Mouse (Mus musculus) skeletal muscle tissue, postnatal 0 days (tissue): ENCODE results near the gene Fbxw18. TPM values are rescaled to one million over a fixed set of nuclear protein-coding genes. Genes with fewer than 3 reads are reported as not detected.

Experiments
- polyA plus RNA-seq: library from polyadenylated mRNA; unstranded; fragments of >200 nt; fragmentation: Nextera tagmentation; extraction: Ambion mirVana; gene quantifications from 2 replicates; pipeline ENCODE4 v1.2.1, GENCODE M21; 2015

Fbxw18 gene
- not detected in 2 replicates for polyA plus RNA-seq

DNA sequence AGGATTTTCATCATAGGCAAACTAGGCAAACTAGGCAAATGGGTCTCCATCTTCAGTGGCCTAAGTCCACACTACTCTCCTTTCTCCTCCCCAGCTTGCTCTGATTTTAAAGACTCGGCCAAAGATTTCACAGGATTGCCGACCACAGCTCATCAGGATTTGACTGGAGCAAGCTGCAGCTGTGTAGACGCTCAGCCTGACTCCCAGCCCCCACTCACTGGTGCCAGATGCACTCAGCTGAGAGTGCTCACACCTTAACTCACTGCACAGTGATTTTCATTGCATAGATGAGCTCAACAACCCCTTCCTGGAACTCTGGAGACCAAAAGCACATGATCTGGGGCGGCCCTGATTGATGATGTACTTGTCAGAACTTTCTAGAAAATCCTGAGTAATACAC, at the start of gene Fbxw18:
TSS of gene Fbxw18 (minus strand) at position 101 of the 400 bp plus-strand sequence.

DNA sequence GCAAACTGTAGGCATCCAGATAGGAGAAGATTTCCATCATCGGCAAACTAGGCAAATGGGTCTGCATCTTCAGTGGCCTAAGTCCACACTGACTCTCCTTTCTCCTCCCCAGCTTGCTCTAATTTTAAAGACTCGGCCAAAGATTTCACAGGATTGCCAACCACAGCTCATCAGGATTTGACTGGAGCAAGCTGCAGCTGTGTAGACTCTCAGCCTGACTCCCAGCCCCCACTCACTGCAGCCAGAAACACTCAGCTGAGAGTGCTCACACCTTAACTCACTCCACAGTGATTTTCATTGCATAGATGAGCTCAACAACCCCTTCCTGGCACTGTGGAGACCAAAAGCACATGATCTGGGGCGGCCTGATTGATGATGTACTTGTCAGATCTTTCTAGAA, 43.5 kb upstream of the Fbxw18 start, which contains the start of gene Fbxw26:
TSS of gene Fbxw26 (minus strand) at position 101 of the 400 bp plus-strand sequence.

DNA sequence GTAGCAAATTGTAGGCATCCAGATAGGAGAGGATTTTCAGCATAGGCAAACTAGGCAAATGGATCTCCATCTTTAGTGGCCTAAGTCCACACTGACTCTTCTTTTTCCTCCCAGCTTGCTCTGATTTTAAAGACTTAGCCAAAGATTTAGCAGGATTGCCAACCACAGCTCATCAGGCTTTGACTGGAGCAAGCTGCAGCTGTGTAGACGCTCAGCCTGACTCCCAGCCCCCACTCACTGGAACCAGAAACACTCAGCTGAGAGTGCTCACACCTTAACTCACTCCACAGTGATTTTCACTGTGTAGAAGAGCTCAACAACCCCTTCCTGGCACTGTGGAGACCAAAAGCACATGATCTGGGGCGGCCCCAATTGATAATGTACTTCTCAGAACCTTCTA, 37.9 kb downstream of the Fbxw18 start, which contains the start of gene Fbxw25:
TSS of gene Fbxw25 (minus strand) at position 101 of the 400 bp plus-strand sequence.

Other genes starting within 250 kb of the Fbxw18 start
- not detected in 2 replicates for gene Fbxw19, start 206.8 kb downstream of the Fbxw18 start, polyA plus RNA-seq
- gene Fbxw15, start 134.4 kb downstream of the Fbxw18 start, polyA plus RNA-seq, result not detected in 2 replicates
- not detected in 2 replicates for gene Fbxw24, start 76.6 kb downstream of the Fbxw18 start, polyA plus RNA-seq
- gene Fbxw25, start 38.0 kb downstream of the Fbxw18 start, polyA plus RNA-seq, result not detected in 2 replicates
- not detected in 2 replicates for gene Fbxw26, start 43.4 kb upstream of the Fbxw18 start, polyA plus RNA-seq
- not detected in 2 replicates for gene Fbxw27, start 88.0 kb upstream of the Fbxw18 start, polyA plus RNA-seq
- gene Spink8, start 109.6 kb upstream of the Fbxw18 start, polyA plus RNA-seq, result 0.40 TPM in 1 of 2 replicates, not detected in the other
- gene Nme6, start 130.0 kb upstream of the Fbxw18 start, polyA plus RNA-seq, result 44.2 and 44.5 TPM in 2 replicates
- gene Camp, start 146.9 kb upstream of the Fbxw18 start, polyA plus RNA-seq, result 0.33 and 9.3 TPM in 2 replicates
- gene Cdc25a, start 172.9 kb upstream of the Fbxw18 start, polyA plus RNA-seq, result 7.0 and 8.7 TPM in 2 replicates
- 113 and 125 TPM in 2 replicates for gene Map4, start 228.8 kb upstream of the Fbxw18 start, polyA plus RNA-seq